Mouse (Mus musculus) midbrain, embryonic 15.5 days (tissue): ENCODE measurements at regions not wholly inside any gene's neighbourhood (a gene's known extent, or its start where the extent isn't known, plus 50 kb on each side); places are given as distances from the start of the nearest gene placed in this dataset.
A peak's percentile ranks its signal among the peaks of the same experiment; 100 is the strongest.
"Not testable (repeated sequence)": the region's sequence is repeated elsewhere in the genome, so short reads cannot be mapped to it uniquely, and the experiment has no call there.

Experiments
- ATAC-seq: fragments of 200-750 bp; cut with Nextera tagmentation; replicated peaks from 2 replicates; pipeline ENCODE4 v1.8.0; 2017; ENCODE audit warnings: moderate TSS enrichment
- H3K27ac ChIP-seq: fragments of 300-500 bp; sonication (generic); 2 replicates; pipeline ENCODE4 v1.5.1; 2015; ENCODE audit warnings: mild to moderate bottlenecking, inconsistent platforms
- H3K27me3 ChIP-seq: fragments of 300-500 bp; sonication (generic); replicated peaks from 2 replicates; pipeline ENCODE4 v1.6.1; 2015; ENCODE audit warnings: inconsistent platforms
- H3K36me3 ChIP-seq: fragments of 300-500 bp; sonication (generic); replicated peaks from 2 replicates; pipeline ENCODE4 v1.6.1; 2015; ENCODE audit warnings: inconsistent platforms
- H3K4me1 ChIP-seq: fragments of 300-500 bp; sonication (generic); 2 replicates; pipeline ENCODE4 v1.6.1; 2015; ENCODE audit warnings: inconsistent platforms
- H3K4me2 ChIP-seq: fragments of 300-500 bp; sonication (generic); 2 replicates; pipeline ENCODE4 v1.6.1; 2015; ENCODE audit warnings: inconsistent platforms, mild to moderate bottlenecking, moderate library complexity
- H3K4me3 ChIP-seq: fragments of 300-500 bp; sonication (generic); 2 replicates; pipeline ENCODE4 v1.5.1; 2015; ENCODE audit warnings: mild to moderate bottlenecking, inconsistent platforms
- H3K9ac ChIP-seq: fragments of 300-500 bp; sonication (generic); 2 replicates; pipeline ENCODE4 v1.6.1; 2015; ENCODE audit warnings: mild to moderate bottlenecking, inconsistent platforms
- H3K9me3 ChIP-seq: fragments of 300-500 bp; sonication (generic); 2 replicates; pipeline ENCODE4 v1.6.1; 2016; ENCODE audit warnings: inconsistent platforms
- whole genome bisulfite sequencing: fragments of 180-500 bp; shearing (Covaris S2); methylation state at CpG from one replicate; pipeline ENCODE4 v1.1.7; 2015; ENCODE audit warnings: mixed read lengths; 5-methylcytosine and 5-hydroxymethylcytosine counted together

GRCm38 (mm10) chr7:96002401-96002800, 168.6 kb upstream of the Tenm4 start:
- Histone ChIP-seq H3K36me3 (no peaks in the 10 kb centered on the region), H3K9ac (no peak overlapping the region), H3K9me3 (no peaks in the 10 kb centered on the region), H3K4me3 (no peak overlapping the region), H3K4me1 (no peaks in the 10 kb centered on the region), H3K27me3 (no peaks in the 10 kb centered on the region), H3K27ac (no peak overlapping the region), H3K4me2 (no peak overlapping the region)
- peak; percentile 62; the same call in 1 of the 2 replicates for ATAC-seq
- 67% methylated on average over 5 of the region's 5 CpGs for WGBS

GRCm38 (mm10) chr7:96006299-96006698, 164.7 kb upstream of the Tenm4 start:
- ATAC-seq, result no peak
- Histone ChIP-seq H3K4me1 (no peaks in the 10 kb centered on the region), H3K27me3 (no peaks in the 10 kb centered on the region), H3K9me3 (no peaks in the 10 kb centered on the region), H3K36me3 (no peaks in the 10 kb centered on the region), H3K4me2 (no peak overlapping the region), H3K9ac (no peak overlapping the region), H3K27ac (no peak overlapping the region), H3K4me3 (no peak overlapping the region)
- WGBS, result 89% methylated on average over 2 of the region's 2 CpGs

DNA sequence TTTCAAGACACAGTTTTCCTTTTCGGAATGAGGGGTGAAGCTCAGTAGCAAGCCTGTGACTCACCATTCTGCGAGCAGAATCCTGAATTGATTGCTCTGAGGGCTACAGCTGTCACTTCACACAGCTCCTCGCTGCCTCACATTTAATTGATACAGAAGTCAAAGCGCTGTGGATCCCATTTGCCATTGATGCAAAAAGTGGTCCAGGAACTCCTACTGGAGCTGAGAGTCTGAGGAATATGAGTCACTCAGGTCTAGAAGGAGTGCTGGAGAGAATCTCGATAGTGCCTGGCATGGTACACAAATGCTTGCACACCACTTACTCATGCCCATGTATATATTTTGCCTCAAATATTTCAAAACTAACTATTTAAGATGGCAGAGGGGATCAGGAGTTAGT, 158.0 kb upstream of the Tenm4 start:
- H3K4me1 ChIP-seq, result no peaks in the 10 kb centered on the region
- no peaks in the 10 kb centered on the region for H3K9me3 ChIP-seq
- H3K27ac ChIP-seq, result no peak overlapping the region
- no peak for ATAC-seq
- no peaks in the 10 kb centered on the region for H3K27me3 ChIP-seq
- WGBS, result 81% methylated on average over 5 of the region's 5 CpGs
- H3K4me2 ChIP-seq, result no peak overlapping the region
- no peak overlapping the region for H3K9ac ChIP-seq
- H3K36me3 ChIP-seq, result no peaks in the 10 kb centered on the region
- no peak overlapping the region for H3K4me3 ChIP-seq

DNA sequence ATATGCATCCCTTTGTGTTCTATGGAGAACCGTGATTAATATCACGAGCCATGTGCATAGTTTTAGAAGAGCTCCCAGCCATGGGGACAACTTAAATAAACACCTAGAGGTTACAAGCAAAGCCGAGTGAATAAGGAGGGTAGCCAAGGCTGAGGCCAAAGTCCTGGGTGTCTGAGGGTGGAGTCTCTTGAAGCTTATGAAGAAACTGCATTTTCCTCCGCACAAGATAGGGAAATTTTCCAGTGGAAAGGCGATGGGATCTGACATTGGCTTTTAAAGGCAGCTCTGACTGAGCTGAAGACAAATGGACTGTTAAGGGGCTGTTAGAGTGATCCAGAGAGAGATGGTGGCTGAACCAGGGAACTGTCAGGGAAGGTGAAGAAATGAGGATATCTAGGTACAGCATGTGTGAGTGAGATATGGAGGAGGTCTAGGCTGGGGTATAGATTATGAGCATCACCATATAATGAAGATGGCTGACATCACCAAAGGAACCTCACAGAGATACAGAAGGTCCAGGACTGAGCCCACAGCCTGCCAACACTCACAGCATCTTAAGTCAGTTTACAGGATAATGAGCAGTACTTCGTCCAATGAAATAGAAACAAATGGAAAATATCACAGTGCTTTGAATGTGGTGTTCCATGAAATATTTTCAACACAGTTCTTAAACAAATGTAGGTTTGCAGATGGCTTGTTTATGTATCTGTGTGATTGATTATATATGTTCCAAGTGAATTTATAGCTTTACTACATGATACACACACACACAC, 153.7 kb upstream of the Tenm4 start:
- H3K36me3 ChIP-seq, result no peaks in the 10 kb centered on the region
- ATAC-seq, result no peak
- H3K27ac ChIP-seq, result no peak overlapping the region
- 88% methylated on average over 6 of the region's 6 CpGs for WGBS
- no peak overlapping the region for H3K4me2 ChIP-seq
- no peak overlapping the region for H3K4me3 ChIP-seq
- H3K4me1 ChIP-seq, result no peaks in the 10 kb centered on the region
- no peaks in the 10 kb centered on the region for H3K27me3 ChIP-seq
- no peak overlapping the region for H3K9ac ChIP-seq
- no peaks in the 10 kb centered on the region for H3K9me3 ChIP-seq

- H3K9ac ChIP-seq, result no peak overlapping the region
- H3K4me1 ChIP-seq, result no peaks in the 10 kb centered on the region
- no peaks in the 10 kb centered on the region for H3K9me3 ChIP-seq
- ATAC-seq, result no peak
- no peak overlapping the region for H3K27ac ChIP-seq
- H3K36me3 ChIP-seq, result no peaks in the 10 kb centered on the region
- no peak overlapping the region for H3K4me2 ChIP-seq
- no peak overlapping the region for H3K4me3 ChIP-seq
- WGBS, result 99% methylated on average over 3 of the region's 3 CpGs
- H3K27me3 ChIP-seq, result no peaks in the 10 kb centered on the region
Measured at GRCm38 (mm10) chr7:96024048-96024447, 147.0 kb upstream of the Tenm4 start.

- no peak for ATAC-seq
- H3K4me1 ChIP-seq, result no peaks in the 10 kb centered on the region
- 84% methylated on average over 6 of the region's 6 CpGs for WGBS
Measured at GRCm38 (mm10) chr7:96026781-96027418, 144.1 kb upstream of the Tenm4 start.

DNA sequence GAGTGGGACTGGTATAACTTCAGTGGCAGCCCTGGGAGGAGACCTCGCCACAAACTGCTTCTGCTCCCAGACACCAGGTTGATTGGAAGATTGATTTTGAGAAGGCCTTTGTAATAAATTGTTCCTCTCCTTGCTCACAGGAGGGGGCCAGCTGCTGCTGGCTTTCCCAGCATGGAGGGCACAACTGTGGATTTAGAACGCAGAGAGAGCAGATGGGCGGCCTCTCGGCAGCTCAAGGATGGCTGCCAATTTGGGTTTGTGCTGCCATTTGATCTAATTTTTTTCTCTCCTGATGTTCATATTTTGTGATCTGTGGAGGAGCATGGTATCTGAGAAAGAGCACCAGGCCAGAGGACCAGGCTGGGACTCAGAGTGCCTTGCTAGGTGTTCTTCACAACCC, 137.4 kb upstream of the Tenm4 start:
- H3K4me1 ChIP-seq, result no peaks in the 10 kb centered on the region
- no peak overlapping the region for H3K4me2 ChIP-seq
- H3K9me3 ChIP-seq, result no peaks in the 10 kb centered on the region
- H3K27ac ChIP-seq, result no peak overlapping the region
- whole genome bisulfite sequencing, result 75% methylated on average over 4 of the region's 4 CpGs
- no peak for ATAC-seq
- H3K9ac ChIP-seq, result no peak overlapping the region
- no peaks in the 10 kb centered on the region for H3K36me3 ChIP-seq
- no peak overlapping the region for H3K4me3 ChIP-seq
- no peaks in the 10 kb centered on the region for H3K27me3 ChIP-seq

More at GRCm38 (mm10) chr7:96026781-96027418, 144.1 kb upstream of the Tenm4 start:
- Histone ChIP-seq H3K27me3 (no peaks in the 10 kb centered on the region), H3K27ac (no peak overlapping the region), H3K36me3 (no peaks in the 10 kb centered on the region), H3K4me3 (no peak overlapping the region), H3K4me2 (no peak overlapping the region), H3K9ac (no peak overlapping the region), H3K9me3 (no peaks in the 10 kb centered on the region)

GRCm38 (mm10) chr7:96035456-96035855, 135.6 kb upstream of the Tenm4 start:
- H3K9ac ChIP-seq, result no peak overlapping the region
- ATAC-seq, result no peak
- WGBS, result 35% methylated on average over 2 of the region's 2 CpGs
- H3K4me1 ChIP-seq, result no peaks in the 10 kb centered on the region
- no peaks in the 10 kb centered on the region for H3K9me3 ChIP-seq
- H3K36me3 ChIP-seq, result no peaks in the 10 kb centered on the region
- no peaks in the 10 kb centered on the region for H3K27me3 ChIP-seq
- H3K4me2 ChIP-seq, result no peak overlapping the region
- H3K4me3 ChIP-seq, result no peak overlapping the region
- no peak overlapping the region for H3K27ac ChIP-seq

- H3K4me1 ChIP-seq, result no peaks in the 10 kb centered on the region
- no peak overlapping the region for H3K9ac ChIP-seq
- H3K36me3 ChIP-seq, result no peaks in the 10 kb centered on the region
- no peak overlapping the region for H3K4me3 ChIP-seq
- no peak for ATAC-seq
- H3K4me2 ChIP-seq, result no peak overlapping the region
- no peaks in the 10 kb centered on the region for H3K9me3 ChIP-seq
- WGBS, result 37% methylated on average over 6 of the region's 6 CpGs
- H3K27me3 ChIP-seq, result no peaks in the 10 kb centered on the region
- no peak overlapping the region for H3K27ac ChIP-seq
Measured at GRCm38 (mm10) chr7:96039628-96040027, 131.4 kb upstream of the Tenm4 start.

DNA sequence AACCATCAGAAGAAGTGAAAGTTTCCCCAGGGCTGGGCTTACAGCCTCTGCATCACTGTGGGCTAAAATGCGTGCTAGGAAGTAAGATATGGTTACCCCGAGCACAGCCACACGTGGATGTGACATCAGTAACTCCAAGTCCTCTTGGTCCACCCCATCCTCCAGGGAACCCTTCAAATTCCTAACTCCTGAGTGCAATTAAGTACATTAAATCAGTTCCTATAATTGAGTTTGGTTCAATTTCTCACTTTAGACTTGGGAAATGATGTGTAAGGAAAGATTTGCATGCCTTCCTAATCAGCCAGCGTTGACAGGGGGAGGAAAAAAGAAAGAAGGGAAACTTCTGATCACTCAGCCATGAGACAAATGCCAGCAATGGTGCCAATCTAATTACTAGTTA, 129.2 kb upstream of the Tenm4 start:
- H3K9me3 ChIP-seq, result no peaks in the 10 kb centered on the region
- no peak overlapping the region for H3K4me3 ChIP-seq
- H3K4me2 ChIP-seq, result no peak overlapping the region
- no peaks in the 10 kb centered on the region for H3K27me3 ChIP-seq
- no peak for ATAC-seq
- no peak overlapping the region for H3K27ac ChIP-seq
- no peaks in the 10 kb centered on the region for H3K36me3 ChIP-seq
- no peaks in the 10 kb centered on the region for H3K4me1 ChIP-seq
- no peak overlapping the region for H3K9ac ChIP-seq
- 48% methylated on average over 4 of the region's 4 CpGs for WGBS

GRCm38 (mm10) chr7:96051631-96052030, 119.4 kb upstream of the Tenm4 start:
- no peak overlapping the region for H3K27ac ChIP-seq
- WGBS, result 81% methylated on average over 1 of the region's 1 CpGs
- no peak for ATAC-seq
- H3K9me3 ChIP-seq, result no peaks in the 10 kb centered on the region
- H3K27me3 ChIP-seq, result no peaks in the 10 kb centered on the region
- no peak overlapping the region for H3K4me3 ChIP-seq
- no peaks in the 10 kb centered on the region for H3K4me1 ChIP-seq
- no peak overlapping the region for H3K4me2 ChIP-seq
- H3K36me3 ChIP-seq, result no peaks in the 10 kb centered on the region
- no peak overlapping the region for H3K9ac ChIP-seq

DNA sequence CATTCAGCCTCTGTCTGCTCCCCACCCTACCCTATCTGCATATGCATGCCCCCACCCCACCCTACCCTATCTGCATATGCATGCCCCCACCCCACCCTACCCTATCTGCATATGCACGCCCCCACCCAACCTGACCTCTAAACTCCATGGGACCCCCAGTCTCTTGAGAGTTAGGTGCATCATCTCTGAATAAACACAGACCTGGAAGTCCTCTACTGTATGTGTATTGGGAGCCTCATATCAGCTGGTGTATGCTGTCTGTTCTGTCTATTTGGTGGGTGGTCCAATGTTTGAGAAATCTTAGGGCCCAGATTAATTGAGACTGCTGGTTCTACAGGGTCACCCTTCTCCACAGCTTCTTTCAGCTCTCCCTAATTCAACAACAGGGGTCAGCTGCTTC, 109.4 kb upstream of the Tenm4 start:
- H3K4me1 ChIP-seq, H3K9ac ChIP-seq, ATAC-seq, H3K4me3 ChIP-seq, H3K9me3 ChIP-seq, H3K27ac ChIP-seq, H3K4me2 ChIP-seq, H3K36me3 ChIP-seq, H3K27me3 ChIP-seq: not testable (repeated sequence)
- WGBS, result 71% methylated on average over 1 of the region's 1 CpGs

- no peaks in the 10 kb centered on the region for H3K27me3 ChIP-seq
- 97% methylated on average over 1 of the region's 1 CpGs for WGBS
Measured at GRCm38 (mm10) chr7:96078511-96078910, 92.5 kb upstream of the Tenm4 start.

More at GRCm38 (mm10) chr7:96078511-96078910, 92.5 kb upstream of the Tenm4 start:
- Histone ChIP-seq H3K4me3 (no peak overlapping the region), H3K9ac (no peak overlapping the region), H3K4me2 (no peak overlapping the region), H3K4me1 (no peaks in the 10 kb centered on the region), H3K27ac (no peak overlapping the region), H3K9me3 (no peaks in the 10 kb centered on the region), H3K36me3 (no peaks in the 10 kb centered on the region)
- ATAC-seq, result no peak
